Mouse (Mus musculus) common myeloid progenitor, adult 5-6 weeks (primary cell): Measurements from ENCODE around the gene Slc5a10. TPM values are rescaled to one million over a fixed set of nuclear protein-coding genes. Genes with fewer than 3 reads are reported as not detected.

ENCODE experiments used
- ATAC-seq: replicated peaks from 2 replicates; pipeline ENCODE4 v1.8.0; 2016; ENCODE audit warnings: low read depth, mild to moderate bottlenecking, moderate TSS enrichment, inconsistent platforms; ENCODE audit not compliant: poor library complexity, severe bottlenecking
- total RNA-seq: library from RNA; stranded (forward); fragments of 200-1000, 187-1606 nt; gene quantifications from 2 replicates; pipeline ENCODE4 v1.2.3, GENCODE M21; 2017

Slc5a10 gene
- total RNA-seq, 1 experiment from 2014 or later = not detected

- ATAC-seq = no peak
Measured at GRCm38 (mm10) chr11:61673686-61674085, 46.9 kb downstream of the Slc5a10 start.

GRCm38 (mm10) chr11:61671781-61672383 lies 48.7 kb downstream of the Slc5a10 start:
- no peak for ATAC-seq

GRCm38 (mm10) chr11:61669492-61670490 lies 50.8 kb downstream of the Slc5a10 start:
- no peak for ATAC-seq

GRCm38 (mm10) chr11:61667782-61668181 lies 52.8 kb downstream of the Slc5a10 start:
- ATAC-seq = no peak

- ATAC-seq = no peak
Measured at GRCm38 (mm10) chr11:61667248-61667647, 53.4 kb downstream of the Slc5a10 start.

- ATAC-seq = peak; percentile 75; the same call in 1 of the 2 replicates
Measured at GRCm38 (mm10) chr11:61665991-61666799, 54.4 kb downstream of the Slc5a10 start.

GRCm38 (mm10) chr11:61665401-61665800 lies 55.2 kb downstream of the Slc5a10 start:
- ATAC-seq = no peak

- no peak for ATAC-seq
Measured at GRCm38 (mm10) chr11:61662189-61662588, 58.4 kb downstream of the Slc5a10 start.

GRCm38 (mm10) chr11:61660806-61661392 lies 59.7 kb downstream of the Slc5a10 start:
- ATAC-seq = peak; percentile 40; the same call in 1 of the 2 replicates

GRCm38 (mm10) chr11:61660001-61660400 lies 60.6 kb downstream of the Slc5a10 start:
- no peak for ATAC-seq

- ATAC-seq = peak; percentile 32; the same call in 1 of the 2 replicates
Measured at GRCm38 (mm10) chr11:61659011-61659858, 61.4 kb downstream of the Slc5a10 start.

GRCm38 (mm10) chr11:61658360-61658922 lies 62.2 kb downstream of the Slc5a10 start:
- ATAC-seq = no peak

- no peak for ATAC-seq
Measured at GRCm38 (mm10) chr11:61657432-61657831, 63.2 kb downstream of the Slc5a10 start.

GRCm38 (mm10) chr11:61656148-61656850 lies 64.3 kb downstream of the Slc5a10 start:
- no peak for ATAC-seq

GRCm38 (mm10) chr11:61655649-61656048 lies 65.0 kb downstream of the Slc5a10 start:
- ATAC-seq = no peak

GRCm38 (mm10) chr11:61654786-61655311 lies 65.8 kb downstream of the Slc5a10 start:
- ATAC-seq = no peak

GRCm38 (mm10) chr11:61653568-61653967 lies 67.1 kb downstream of the Slc5a10 start:
- no peak for ATAC-seq
